Mouse (Mus musculus) intestine, postnatal 0 days (tissue): ENCODE results near the gene Inpp5e. TPM values are rescaled to one million over a fixed set of nuclear protein-coding genes. Genes with fewer than 3 reads are reported as not detected.
"Not testable (repeated sequence)": the region's sequence is repeated elsewhere in the genome, so short reads cannot be mapped to it uniquely, and the experiment has no call there.

Experiments used
- ATAC-seq: fragments of 200-750 bp; cut with Nextera tagmentation; 2 replicates; pipeline ENCODE4 v1.8.0; 2017; ENCODE audit warnings: mild to moderate bottlenecking, moderate TSS enrichment, moderate library complexity
- H3K27ac ChIP-seq: fragments of 300-500 bp; sonication (generic); 2 replicates; pipeline ENCODE4 v1.5.1; 2014; ENCODE audit warnings: mild to moderate bottlenecking, low read depth, low read length, moderate library complexity
- H3K27me3 ChIP-seq: fragments of 300-500 bp; sonication (generic); replicated peaks from 2 replicates; pipeline ENCODE4 v1.6.1; 2014; ENCODE audit warnings: low read length, mixed read lengths; ENCODE audit not compliant: control insufficient read depth, insufficient read depth
- H3K36me3 ChIP-seq: fragments of 300-500 bp; sonication (generic); 2 replicates; pipeline ENCODE4 v1.6.1; 2014; ENCODE audit warnings: mild to moderate bottlenecking, moderate library complexity; ENCODE audit not compliant: control insufficient read depth, insufficient read depth
- H3K4me1 ChIP-seq: fragments of 300-500 bp; sonication (generic); replicated peaks from 2 replicates; pipeline ENCODE4 v1.6.1; 2014; ENCODE audit warnings: antibody characterized with exemption, low read length, mixed read lengths; ENCODE audit not compliant: control insufficient read depth, insufficient read depth
- H3K4me2 ChIP-seq: fragments of 300-500 bp; sonication (generic); replicated peaks from 2 replicates; pipeline ENCODE4 v1.6.1; 2014; ENCODE audit warnings: low read depth, mild to moderate bottlenecking, moderate library complexity
- H3K4me3 ChIP-seq: fragments of 300-500 bp; sonication (generic); 2 replicates; pipeline ENCODE4 v1.5.1; 2014; ENCODE audit warnings: low read depth, low read length
- H3K9ac ChIP-seq: fragments of 300-500 bp; sonication (generic); 2 replicates; pipeline ENCODE4 v1.6.1; 2014; ENCODE audit warnings: mild to moderate bottlenecking, low read depth, low read length
- H3K9me3 ChIP-seq: fragments of 300-500 bp; sonication (generic); 2 replicates; pipeline ENCODE4 v1.6.1; 2016; ENCODE audit warnings: mixed run types; ENCODE audit not compliant: control insufficient read depth
- CTCF ChIP-seq: sonication (generic); IDR thresholded peaks from 2 replicates; pipeline ENCODE4 v1.5.1; 2016; ENCODE audit warnings: low read depth, mild to moderate bottlenecking, control low read depth, antibody characterized with exemption, moderate library complexity
- WGBS: fragments of 180-500 bp; shearing (Covaris S2); extraction: QIAGEN DNeasy Blood & Tissue Kit; methylation state at CpG from one replicate; pipeline ENCODE4 v1.1.7; 2014; 5-methylcytosine and 5-hydroxymethylcytosine counted together
- polyA plus RNA-seq: library from polyadenylated mRNA; unstranded; fragments of >200 nt; fragmentation: Nextera tagmentation; extraction: Ambion mirVana; gene quantifications from 2 replicates; pipeline ENCODE4 v1.2.1, GENCODE M21; 2015

Gene Inpp5e
- polyA plus RNA-seq, 1 experiment from 2014 or later: 6.8 TPM

DNA sequence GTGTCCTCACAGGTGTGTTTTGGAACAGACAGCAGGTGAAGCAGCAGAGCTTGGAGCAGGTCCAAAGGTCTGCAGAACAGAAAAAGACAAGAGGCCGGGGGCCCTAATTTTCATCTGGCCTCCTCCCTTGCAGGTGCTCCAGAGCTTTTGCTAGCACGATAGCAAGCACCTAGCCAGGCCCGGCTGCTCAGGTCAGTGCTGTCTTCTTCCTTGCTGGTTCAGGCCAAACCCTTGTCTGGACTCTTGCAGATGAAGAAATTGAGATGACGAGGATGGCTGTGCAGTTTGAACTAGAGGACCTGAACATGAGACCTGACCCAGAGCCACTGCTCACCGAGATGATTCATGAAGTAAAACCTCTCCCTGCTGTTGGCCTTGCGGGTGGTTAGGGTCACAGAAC, 17.4 kb downstream of the Inpp5e start:
- TF ChIP-seq CTCF: no peak
- no peak overlapping the region for H3K27ac ChIP-seq
- peaks cover 66% of the 10 kb centered on the region for H3K36me3 ChIP-seq
- 84% methylated on average over 6 of the region's 6 CpGs for WGBS
- no peaks in the 10 kb centered on the region for H3K4me1 ChIP-seq
- no peaks in the 10 kb centered on the region for H3K9me3 ChIP-seq
- H3K27me3 ChIP-seq: no peaks in the 10 kb centered on the region
- ATAC-seq: no peak
- no peak overlapping the region for H3K4me2 ChIP-seq
- no peak overlapping the region for H3K4me3 ChIP-seq
- H3K9ac ChIP-seq: no peak overlapping the region

DNA sequence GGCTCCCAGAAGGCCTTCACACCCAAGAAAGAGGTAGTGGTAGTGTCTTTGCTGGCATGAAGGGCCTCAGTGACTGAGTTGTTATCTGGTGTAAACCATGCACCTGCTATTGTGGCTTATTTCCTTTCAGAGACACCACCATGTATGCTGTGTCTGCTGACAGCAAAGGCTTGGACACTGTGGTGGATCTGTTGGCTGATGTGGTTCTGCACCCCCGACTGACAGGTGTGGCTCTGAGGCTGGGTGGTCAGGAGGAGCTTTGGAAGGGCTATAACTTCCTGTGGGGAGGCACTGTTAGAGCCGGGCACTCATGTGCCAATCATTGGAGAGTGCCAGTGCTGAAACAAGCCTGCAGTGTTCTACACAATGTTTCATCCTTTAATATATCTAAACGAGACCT, 18.0 kb downstream of the Inpp5e start:
- TF ChIP-seq CTCF: no peak
- Histone ChIP-seq H3K27ac (no peak overlapping the region), H3K27me3 (no peaks in the 10 kb centered on the region), H3K9me3 (no peaks in the 10 kb centered on the region), H3K9ac (no peak overlapping the region), H3K4me3 (no peak overlapping the region), H3K4me1 (no peaks in the 10 kb centered on the region), H3K36me3 (peaks cover 66% of the 10 kb centered on the region), H3K4me2 (no peak overlapping the region)
- ATAC-seq: no peak
- 87% methylated on average over 3 of the region's 3 CpGs for WGBS

- peak within 1 kb of the TSS; percentile 94 for H3K4me2 ChIP-seq
- H3K9me3 ChIP-seq: no peaks in the 10 kb centered on the region
- peaks cover 66% of the 10 kb centered on the region for H3K36me3 ChIP-seq
- H3K9ac ChIP-seq: peak within 1 kb of the TSS; percentile 89
- H3K4me3 ChIP-seq: peak within 1 kb of the TSS; percentile 96
- under 1% methylated on average over 60 of the region's 60 CpGs for WGBS
- no peaks in the 10 kb centered on the region for H3K4me1 ChIP-seq
- ATAC-seq: peak; percentile 86
- peak within 1 kb of the TSS; percentile 70 for H3K27ac ChIP-seq
- TF ChIP-seq CTCF: no peak
- H3K27me3 ChIP-seq: no peaks in the 10 kb centered on the region
These were observed 19.8 kb downstream of the Inpp5e start, which contains the start of the genes Entr1 and Pmpca for GRCm38 (mm10) chr2:26389154-26389690. TSS of gene Entr1 (minus strand) at chr2:26389316. TSS of gene Pmpca (plus strand) at chr2:26389339.

- TF ChIP-seq CTCF: no peak
- H3K27me3 ChIP-seq: no peaks in the 10 kb centered on the region
- peak overlapping the region; percentile 70; the same call in 1 of the 2 replicates for H3K27ac ChIP-seq
- peaks cover 67% of the 10 kb centered on the region for H3K36me3 ChIP-seq
- H3K4me2 ChIP-seq: peak overlapping the region; percentile 94
- peak overlapping the region; percentile 89 for H3K9ac ChIP-seq
- H3K4me1 ChIP-seq: no peaks in the 10 kb centered on the region
- under 1% methylated on average over 45 of the region's 45 CpGs for WGBS
- H3K9me3 ChIP-seq: no peaks in the 10 kb centered on the region
- peak; percentile 62 for ATAC-seq
- peak overlapping the region; percentile 96 for H3K4me3 ChIP-seq
These were observed 20.3 kb downstream of the Inpp5e start for GRCm38 (mm10) chr2:26388682-26389153.

GRCm38 (mm10) chr2:26387713-26388112, 21.3 kb downstream of the Inpp5e start:
- TF ChIP-seq CTCF: no peak
- H3K4me2 ChIP-seq: peak overlapping the region; percentile 94; the same call in 1 of the 2 replicates

GRCm38 (mm10) chr2:26380871-26381270, 28.1 kb downstream of the Inpp5e start:
- Histone ChIP-seq H3K36me3 (peaks cover 48% of the 10 kb centered on the region), H3K9ac (0 out of 2 replicates have a peak overlapping the region, but pooled peaks have one; percentile 51), H3K4me2 (peak overlapping the region; percentile 79), H3K4me3 (peak overlapping the region; percentile 61)
- ATAC-seq: 0 out of 2 replicates have a peak, but pooled peaks have one; percentile 2
- not testable (repeated sequence) for H3K4me1 ChIP-seq, H3K27me3 ChIP-seq, H3K27ac ChIP-seq, H3K9me3 ChIP-seq
- 29% methylated on average over 6 of the region's 6 CpGs for WGBS

More at GRCm38 (mm10) chr2:26387713-26388112, 21.3 kb downstream of the Inpp5e start:
- WGBS: 76% methylated on average over 3 of the region's 3 CpGs
- peak overlapping the region; percentile 89; the same call in 1 of the 2 replicates for H3K9ac ChIP-seq
- no peaks in the 10 kb centered on the region for H3K27me3 ChIP-seq
- no peak for ATAC-seq
- H3K4me1 ChIP-seq: no peaks in the 10 kb centered on the region
- H3K36me3 ChIP-seq: peaks cover 67% of the 10 kb centered on the region
- H3K9me3 ChIP-seq: no peaks in the 10 kb centered on the region
- H3K4me3 ChIP-seq: no peak overlapping the region
- no peak overlapping the region for H3K27ac ChIP-seq
